Mouse (Mus musculus) lung, embryonic 16.5 days (tissue): ENCODE results near the gene Isoc2a. TPM values are rescaled to one million over a fixed set of nuclear protein-coding genes. Genes with fewer than 3 reads are reported as not detected.

Experiments used
- ATAC-seq: fragments of 200-750 bp; cut with Nextera tagmentation; 2 replicates; pipeline ENCODE4 v1.8.0; 2017; ENCODE audit warnings: low read depth, mild to moderate bottlenecking, moderate library complexity
- H3K27ac ChIP-seq: fragments of 300-500 bp; sonication (generic); 2 replicates; pipeline ENCODE4 v1.5.1; 2014; ENCODE audit warnings: mild to moderate bottlenecking, control low read depth, low read length
- H3K27me3 ChIP-seq: fragments of 300-500 bp; sonication (generic); 2 replicates; pipeline ENCODE4 v1.6.1; 2014; ENCODE audit warnings: low read depth, low read length, mixed read lengths; ENCODE audit not compliant: control insufficient read depth, insufficient read depth
- H3K36me3 ChIP-seq: fragments of 300-500 bp; sonication (generic); 2 replicates; pipeline ENCODE4 v1.6.1; 2014; ENCODE audit warnings: low read length; ENCODE audit not compliant: control insufficient read depth, insufficient read depth
- H3K4me1 ChIP-seq: fragments of 300-500 bp; sonication (generic); replicated peaks from 2 replicates; pipeline ENCODE4 v1.6.1; 2014; ENCODE audit warnings: low read length, mixed read lengths; ENCODE audit not compliant: control insufficient read depth, insufficient read depth
- H3K4me2 ChIP-seq: fragments of 300-500 bp; sonication (generic); 2 replicates; pipeline ENCODE4 v1.6.1; 2014; ENCODE audit warnings: low read depth, low read length, control low read depth
- H3K4me3 ChIP-seq: fragments of 300-500 bp; sonication (generic); 2 replicates; pipeline ENCODE4 v1.5.1; 2014; ENCODE audit warnings: mild to moderate bottlenecking, low read length, control low read depth
- H3K9ac ChIP-seq: fragments of 300-500 bp; sonication (generic); 2 replicates; pipeline ENCODE4 v1.6.1; 2014; ENCODE audit warnings: low read length, control low read depth
- H3K9me3 ChIP-seq: fragments of 300-500 bp; sonication (generic); 2 replicates; pipeline ENCODE4 v1.6.1; 2016; ENCODE audit warnings: low read length; ENCODE audit not compliant: control insufficient read depth
- WGBS: fragments of 180-500 bp; shearing (Covaris S2); extraction: QIAGEN DNeasy Blood & Tissue Kit; methylation state at CpG from one replicate; pipeline ENCODE4 v1.1.7; 2014; 5-methylcytosine and 5-hydroxymethylcytosine counted together
- polyA plus RNA-seq: library from polyadenylated mRNA; unstranded; fragments of >200 nt; fragmentation: Nextera tagmentation; extraction: Ambion mirVana; gene quantifications from 2 replicates; pipeline ENCODE4 v1.2.1, GENCODE M21; 2015

Isoc2a gene
- polyA plus RNA-seq, 1 experiment from 2014 or later, result 0.87 TPM

- Histone ChIP-seq H3K9me3 (no peaks in the 10 kb centered on the region), H3K27ac (no peak overlapping the region), H3K9ac (no peak overlapping the region), H3K4me3 (no peak overlapping the region), H3K4me1 (no peaks in the 10 kb centered on the region; the same call in 1 of the 2 replicates), H3K27me3 (no peaks in the 10 kb centered on the region), H3K4me2 (no peak overlapping the region), H3K36me3 (no peaks in the 10 kb centered on the region)
- WGBS, result 19% methylated on average over 2 of the region's 2 CpGs
- ATAC-seq, result 0 out of 2 replicates have a peak, but pooled peaks have one; percentile 46
Observed at GRCm38 (mm10) chr7:4938456-4938855, 61.5 kb downstream of the Isoc2a start.

GRCm38 (mm10) chr7:4940068-4940479 lies 63.1 kb downstream of the Isoc2a start:
- Histone ChIP-seq H3K36me3 (no peaks in the 10 kb centered on the region), H3K4me1 (no peaks in the 10 kb centered on the region; the same call in 1 of the 2 replicates), H3K9me3 (no peaks in the 10 kb centered on the region), H3K9ac (no peak overlapping the region), H3K27me3 (no peaks in the 10 kb centered on the region), H3K4me3 (no peak overlapping the region), H3K4me2 (no peak overlapping the region), H3K27ac (no peak overlapping the region)
- WGBS, result 24% methylated on average over 9 of the region's 9 CpGs
- ATAC-seq, result peak; percentile 37; the same call in 1 of the 2 replicates

DNA sequence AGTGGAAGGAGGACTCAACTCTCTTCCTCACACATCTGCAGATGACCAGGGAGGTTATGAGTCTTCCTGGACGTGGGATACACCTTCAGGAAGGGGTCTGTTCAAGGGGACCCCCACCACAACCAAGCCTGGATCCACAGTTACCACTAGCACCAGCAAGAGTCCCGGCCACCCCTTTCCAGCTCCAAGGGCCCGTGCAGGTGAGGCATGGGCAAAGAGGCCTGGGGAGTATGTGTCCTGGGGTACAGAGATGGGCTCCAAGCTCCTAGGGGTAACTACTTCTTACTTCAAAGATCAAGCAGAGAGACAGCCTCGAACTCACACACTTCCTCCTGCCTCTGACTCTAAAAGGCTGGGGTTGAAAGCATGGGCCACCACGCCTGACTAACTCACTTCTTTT lies 65.7 kb downstream of the Isoc2a start:
- ATAC-seq, result no peak

GRCm38 (mm10) chr7:4943223-4943815 lies 66.4 kb downstream of the Isoc2a start:
- Histone ChIP-seq H3K4me3 (peak overlapping the region; percentile 31), H3K27ac (no peak overlapping the region), H3K9me3 (no peaks in the 10 kb centered on the region), H3K27me3 (no peaks in the 10 kb centered on the region), H3K36me3 (no peaks in the 10 kb centered on the region), H3K4me2 (peak overlapping the region; percentile 55), H3K4me1 (no peaks in the 10 kb centered on the region; the same call in 1 of the 2 replicates), H3K9ac (no peak overlapping the region)
- 17% methylated on average over 15 of the region's 15 CpGs for WGBS
- peak; percentile 87 for ATAC-seq

More for the DNA sequence above, 65.7 kb downstream of the Isoc2a start:
- H3K27ac ChIP-seq, result no peak overlapping the region
- H3K27me3 ChIP-seq, result no peaks in the 10 kb centered on the region
- 41% methylated on average over 5 of the region's 5 CpGs for WGBS
- no peak overlapping the region for H3K4me3 ChIP-seq
- H3K9me3 ChIP-seq, result no peaks in the 10 kb centered on the region
- no peaks in the 10 kb centered on the region for H3K36me3 ChIP-seq
- no peaks in the 10 kb centered on the region; the same call in 1 of the 2 replicates for H3K4me1 ChIP-seq
- no peak overlapping the region for H3K4me2 ChIP-seq
- no peak overlapping the region for H3K9ac ChIP-seq

Other genes starting within 250 kb of the Isoc2a start
- 0.69 and 1.7 TPM in 2 replicates for gene Tmem86b, start 245.7 kb upstream of the Isoc2a start, polyA plus RNA-seq
- gene Ppp6r1, start 218.1 kb upstream of the Isoc2a start, polyA plus RNA-seq, result 3.5 and 3.9 TPM in 2 replicates
- gene Hspbp1, start 192.1 kb upstream of the Isoc2a start, polyA plus RNA-seq, result 85.7 and 90.9 TPM in 2 replicates
- gene Brsk1, start 186.5 kb upstream of the Isoc2a start, polyA plus RNA-seq, result 0.68 and 0.74 TPM in 2 replicates
- 0.14 TPM in 1 of 2 replicates, not detected in the other for gene Tmem150b, start 151.9 kb upstream of the Isoc2a start, polyA plus RNA-seq
- 57.2 and 60.2 TPM in 2 replicates for gene Kmt5c, start 137.0 kb upstream of the Isoc2a start, polyA plus RNA-seq
- 77.9 and 94.0 TPM in 2 replicates for gene Cox6b2, start 124.1 kb upstream of the Isoc2a start, polyA plus RNA-seq
- not detected in 2 replicates for gene Fam71e2, start 105.9 kb upstream of the Isoc2a start, polyA plus RNA-seq
- gene Il11, start 94.3 kb upstream of the Isoc2a start, polyA plus RNA-seq, result 0.18 and 0.19 TPM in 2 replicates
- gene Tmem190, start 94.2 kb upstream of the Isoc2a start, polyA plus RNA-seq, result 0.34 and 0.48 TPM in 2 replicates
- 14.7 and 17.9 TPM in 2 replicates for gene Tmem238, start 87.5 kb upstream of the Isoc2a start, polyA plus RNA-seq
- gene Rpl28, start 84.3 kb upstream of the Isoc2a start, polyA plus RNA-seq, result 337 and 342 TPM in 2 replicates
- 355 and 372 TPM in 2 replicates for gene Ube2s, start 64.6 kb upstream of the Isoc2a start, polyA plus RNA-seq
- gene Shisa7, start 32.5 kb upstream of the Isoc2a start, polyA plus RNA-seq, result 0.99 and 1.2 TPM in 2 replicates
- gene Isoc2b, start 6.9 kb upstream of the Isoc2a start, polyA plus RNA-seq, result 14.1 and 15.7 TPM in 2 replicates
- gene Gm36210, start 29.4 kb downstream of the Isoc2a start, polyA plus RNA-seq, result 0.21 TPM in 1 of 2 replicates, not detected in the other
- 3.4 and 3.7 TPM in 2 replicates for gene Zfp628, start 38.1 kb downstream of the Isoc2a start, polyA plus RNA-seq
- gene Nat14, start 44.9 kb downstream of the Isoc2a start, polyA plus RNA-seq, result 2.5 and 2.7 TPM in 2 replicates
- 2.1 and 2.4 TPM in 2 replicates for gene Ssc5d, start 48.6 kb downstream of the Isoc2a start, polyA plus RNA-seq
- 0.85 and 1.0 TPM in 2 replicates for gene Sbk2, start 87.3 kb downstream of the Isoc2a start, polyA plus RNA-seq
- gene Sbk3, start 94.0 kb downstream of the Isoc2a start, polyA plus RNA-seq, result 0.72 and 1.0 TPM in 2 replicates
- gene Zfp579, start 119.0 kb downstream of the Isoc2a start, polyA plus RNA-seq, result 32.3 and 35.0 TPM in 2 replicates
- gene Zfp524, start 137.3 kb downstream of the Isoc2a start, polyA plus RNA-seq, result 19.3 and 21.4 TPM in 2 replicates
- 33.1 and 34.5 TPM in 2 replicates for gene Fiz1, start 137.5 kb downstream of the Isoc2a start, polyA plus RNA-seq
- 1.2 and 1.3 TPM in 2 replicates for gene Gm44973, start 138.3 kb downstream of the Isoc2a start, polyA plus RNA-seq
- 5.5 and 5.7 TPM in 2 replicates for gene Zfp865, start 143.2 kb downstream of the Isoc2a start, polyA plus RNA-seq
- gene Ccdc106, start 143.4 kb downstream of the Isoc2a start, polyA plus RNA-seq, result 5.3 and 5.5 TPM in 2 replicates
- gene 4632433K11Rik, start 157.0 kb downstream of the Isoc2a start, polyA plus RNA-seq, result not detected in 2 replicates
- 4.9 and 7.0 TPM in 2 replicates for gene Zfp784, start 161.3 kb downstream of the Isoc2a start, polyA plus RNA-seq
- 26.7 and 27.0 TPM in 2 replicates for gene Zfp580, start 174.4 kb downstream of the Isoc2a start, polyA plus RNA-seq
- gene U2af2, start 185.0 kb downstream of the Isoc2a start, polyA plus RNA-seq, result 109 and 110 TPM in 2 replicates
- gene Epn1, start 203.1 kb downstream of the Isoc2a start, polyA plus RNA-seq, result 53.8 and 54.8 TPM in 2 replicates
- gene Rfpl4, start 239.8 kb downstream of the Isoc2a start, polyA plus RNA-seq, result not detected in 2 replicates
- gene Rasl2-9, start 248.8 kb downstream of the Isoc2a start, polyA plus RNA-seq, result 0.43 and 0.51 TPM in 2 replicates